22 mouse cellular contexts compared by ENCODE assay signal in genomic region chr6:88770300-88770904, GRCm38 (mm10). TPM values are rescaled to one million over a fixed set of nuclear protein-coding genes. Genes with fewer than 3 reads are reported as not detected.
DNase-seq lines count a peak whose midpoint lies in the region; ATAC-seq and TF ChIP-seq lines count a peak whose summit lies in the region.
"Had no signal": no experiment of that assay in that cellular context is flagged by ENCODE, and none has a peak within 500 bp of the region (broad histone marks: within the 10 kb centered on the region; RNA-seq: fewer than 3 reads in every experiment).

No protein-coding gene starts in this region.

- no peak overlapping the region for H3K4me2 ChIP-seq in forebrain, embryonic 14.5 days (ENCODE audit: low read length)
- no peak overlapping the region for H3K4me2 ChIP-seq in forebrain, embryonic 12.5 days
- 0 out of 2 replicates have a peak overlapping the region, but pooled peaks have one; percentile 2 for H3K4me2 ChIP-seq in forebrain, postnatal 0 days (ENCODE audit: low read depth)
- H3K4me2 ChIP-seq: embryonic facial prominence, embryonic 13.5 days; hindbrain, embryonic 12.5 days; limb, embryonic 15.5 days; lung, embryonic 14.5 days; midbrain, embryonic 11.5 days had no signal

- H3K27ac ChIP-seq in forebrain, embryonic 14.5 days (ENCODE audit: low read depth, low read length) = peak overlapping the region; percentile 60
- no peak overlapping the region for H3K27ac ChIP-seq in forebrain, embryonic 12.5 days
- H3K27ac ChIP-seq in forebrain, postnatal 0 days (ENCODE audit: low read depth, low read length) = peak overlapping the region; percentile 30; the same call in 1 of the 2 replicates
- H3K27ac ChIP-seq: hindbrain, embryonic 12.5 days; limb, embryonic 15.5 days; liver, embryonic 14.5 days had no signal

- H3K4me3 ChIP-seq in forebrain, embryonic 14.5 days (ENCODE audit: low read depth, low read length) = no peak overlapping the region
- H3K4me3 ChIP-seq in forebrain, embryonic 12.5 days (replicated peaks) = no peak overlapping the region
- H3K4me3 ChIP-seq in forebrain, postnatal 0 days (ENCODE audit: low read depth, low read length) = no peak overlapping the region
- H3K4me3 ChIP-seq: embryonic facial prominence, embryonic 13.5 days; heart, adult 2 months; hindbrain, embryonic 12.5 days; limb, embryonic 15.5 days had no signal

- 65% methylated on average over 17 of the region's 17 CpGs for WGBS in forebrain, embryonic 14.5 days
- 81% methylated on average over 17 of the region's 17 CpGs for WGBS in forebrain, embryonic 12.5 days
- 39% methylated on average over 17 of the region's 17 CpGs for WGBS in forebrain, postnatal 0 days

- ATAC-seq in forebrain, embryonic 14.5 days = peak; percentile 60
- ATAC-seq in forebrain, embryonic 12.5 days (ENCODE audit: low FRiP score) = no peak
- peak; percentile 40; the same call in 1 of the 2 replicates for ATAC-seq in forebrain, postnatal 0 days
- ATAC-seq in megakaryocyte-erythroid progenitor cell, adult 5-6 weeks (replicated peaks; ENCODE audit: low FRiP score, low TSS enrichment, poor library complexity, severe bottlenecking) = no peak
- ATAC-seq: intestine, postnatal 0 days; Patski had no signal

- H3K4me1 ChIP-seq in forebrain, embryonic 14.5 days (ENCODE audit: control insufficient read depth, insufficient read depth, low read length) = peaks cover 4% of the 10 kb centered on the region; the same call in 1 of the 2 replicates
- peaks cover 9% of the 10 kb centered on the region for H3K4me1 ChIP-seq in forebrain, embryonic 12.5 days
- H3K4me1 ChIP-seq in forebrain, postnatal 0 days (ENCODE audit: insufficient read depth) = peaks cover 8% of the 10 kb centered on the region

- DNase-seq in forebrain, embryonic 14.5 days (ENCODE audit: low spot score) = peak; percentile 83
- peak; percentile 40 for DNase-seq in lung, postnatal 10 days
- DNase-seq in lung, postnatal 25 days (ENCODE audit: low spot score) = no peak
- no peak for DNase-seq in forebrain, postnatal 0 days
- DNase-seq in thymus, postnatal 14 days = no peak
- DNase-seq: adrenal gland, adult 2 months; cerebellum, adult 18-20 months; gastrocnemius, postnatal 14 days; heart, adult 2 months; kidney, postnatal 25 days; layer of hippocampus, adult 9-11 months; lung, embryonic 14.5 days; lung, postnatal 4 days had no signal

- no peaks in the 10 kb centered on the region for H3K9me3 ChIP-seq in forebrain, embryonic 14.5 days (replicated peaks; ENCODE audit: control insufficient read depth, low read length)
- H3K9me3 ChIP-seq in forebrain, embryonic 12.5 days = no peaks in the 10 kb centered on the region
- no peaks in the 10 kb centered on the region for H3K9me3 ChIP-seq in forebrain, postnatal 0 days (ENCODE audit: low read length)
- H3K9me3 ChIP-seq: embryonic facial prominence, embryonic 13.5 days; hindbrain, embryonic 12.5 days; limb, embryonic 15.5 days had no signal

- H3K27me3 ChIP-seq in forebrain, embryonic 14.5 days (replicated peaks; ENCODE audit: control insufficient read depth, insufficient read depth, low read length) = no peaks in the 10 kb centered on the region
- H3K27me3 ChIP-seq in forebrain, embryonic 12.5 days = no peaks in the 10 kb centered on the region
- no peaks in the 10 kb centered on the region for H3K27me3 ChIP-seq in forebrain, postnatal 0 days (ENCODE audit: insufficient read depth, low read length)
- H3K27me3 ChIP-seq: embryonic facial prominence, embryonic 13.5 days; hindbrain, embryonic 12.5 days; limb, embryonic 15.5 days; Patski had no signal

- H3K36me3 ChIP-seq in forebrain, embryonic 14.5 days (ENCODE audit: control insufficient read depth, insufficient read depth, low read length) = no peaks in the 10 kb centered on the region
- H3K36me3 ChIP-seq in forebrain, embryonic 12.5 days (replicated peaks) = no peaks in the 10 kb centered on the region
- no peaks in the 10 kb centered on the region for H3K36me3 ChIP-seq in forebrain, postnatal 0 days (ENCODE audit: insufficient read depth)
- H3K36me3 ChIP-seq: embryonic facial prominence, embryonic 13.5 days; hindbrain, embryonic 12.5 days; limb, embryonic 15.5 days had no signal

- no peak overlapping the region for H3K9ac ChIP-seq in forebrain, embryonic 14.5 days (ENCODE audit: low read length)
- no peak overlapping the region for H3K9ac ChIP-seq in forebrain, embryonic 12.5 days
- no peak overlapping the region for H3K9ac ChIP-seq in forebrain, postnatal 0 days
- H3K9ac ChIP-seq: embryonic facial prominence, embryonic 13.5 days; hindbrain, embryonic 12.5 days; limb, embryonic 15.5 days; liver, embryonic 14.5 days; lung, embryonic 14.5 days had no signal

- TF ChIP-seq CTCF in forebrain, postnatal 0 days (IDR thresholded peaks at IDR 0.05; ENCODE audit: low read depth) = no peak

RNA-seq across cellular contexts. Expression of gene Mgll, which starts 46.2 kb away (rescaled TPM):
- polyA plus RNA-seq in forebrain, embryonic 14.5 days (2014; fragmentation: Nextera tagmentation; extraction: Ambion mirVana) = 19.3 and 23.1 TPM in 2 replicates
- polyA plus RNA-seq in forebrain, embryonic 12.5 days (2016; fragmentation: Nextera tagmentation; extraction: Ambion mirVana) = 3.5 and 5.5 TPM in 2 replicates
- 35.1 and 37.5 TPM in 2 replicates for total RNA-seq in forebrain, postnatal 0 days (2014; rRNA removed)
- polyA plus RNA-seq in forebrain, postnatal 0 days (2015; fragmentation: Nextera tagmentation; extraction: Ambion mirVana) = 48.7 and 60.7 TPM in 2 replicates
- total RNA-seq in megakaryocyte-erythroid progenitor cell, adult 5-6 weeks (2014; fragmentation: Nextera tagmentation) = 17.9 and 19.1 TPM in 2 replicates
- 8.9 and 9.3 TPM in 2 replicates for total RNA-seq in megakaryocyte-erythroid progenitor cell, adult 5-6 weeks (2017)

Comparison
In these comparisons a context has a peak if more than half of its experiments do, and no peak if none do; other contexts are left out.
1. ATAC-seq: peak in forebrain, embryonic 14.5 days (single experiment) and forebrain, postnatal 0 days (single experiment); none in forebrain, embryonic 12.5 days (single experiment) and megakaryocyte-erythroid progenitor cell, adult 5-6 weeks (single experiment).
2. DNase-seq: peak in forebrain, embryonic 14.5 days (single experiment) and lung, postnatal 10 days (single experiment); none in lung, postnatal 25 days (single experiment), forebrain, postnatal 0 days (single experiment) and thymus, postnatal 14 days (single experiment).